ENCODE assay signal across 10 mouse cellular contexts in genomic region chr15:83252060-83252459, GRCm38 (mm10). TPM values are rescaled to one million over a fixed set of nuclear protein-coding genes. Genes with fewer than 3 reads are reported as not detected.
DNase-seq lines count a peak whose midpoint lies in the region; ATAC-seq and TF ChIP-seq lines count a peak whose summit lies in the region.
"Had no signal": no experiment of that assay in that cellular context is flagged by ENCODE, and none has a peak within 500 bp of the region (broad histone marks: within the 10 kb centered on the region; RNA-seq: fewer than 3 reads in every experiment).

No protein-coding gene starts in this region.

- DNase-seq in gastrocnemius, postnatal 36 days: peak; percentile 40 to 54
- peak; percentile 49 for DNase-seq in kidney, adult 9 months
- DNase-seq in liver, embryonic 11.5 days (ENCODE audit: low spot score): no peak
- no peak for DNase-seq in right cerebral cortex, adult 2 months (ENCODE audit: low spot score in 2 of 2)
- DNase-seq in natural killer cell, adult 2 months (ENCODE audit: low spot score in 2 of 2): no peak
- DNase-seq: cerebellum, postnatal 36 days; left cerebral cortex, postnatal 4 days had no signal

- H3K27me3 ChIP-seq in midbrain, embryonic 12.5 days: peaks cover 48% of the 10 kb centered on the region
- peaks cover 40% of the 10 kb centered on the region for H3K27me3 ChIP-seq in midbrain, embryonic 13.5 days
- peaks cover 14% of the 10 kb centered on the region for H3K27me3 ChIP-seq in small intestine, adult 2 months (ENCODE audit: control insufficient read depth, insufficient read depth, low read length)
- peaks cover 44% of the 10 kb centered on the region for H3K27me3 ChIP-seq in liver, embryonic 11.5 days (replicated peaks; ENCODE audit: control insufficient read depth, insufficient read depth, low read length)

- WGBS in midbrain, embryonic 12.5 days: 75% methylated on average over 14 of the region's 14 CpGs
- WGBS in midbrain, embryonic 13.5 days: 81% methylated on average over 14 of the region's 14 CpGs
- WGBS in small intestine, adult 2 months: 45% methylated on average over 14 of the region's 14 CpGs
- 69% methylated on average over 14 of the region's 14 CpGs for WGBS in liver, embryonic 11.5 days

- no peaks in the 10 kb centered on the region for H3K36me3 ChIP-seq in midbrain, embryonic 12.5 days
- H3K36me3 ChIP-seq in midbrain, embryonic 13.5 days: no peaks in the 10 kb centered on the region
- no peaks in the 10 kb centered on the region for H3K36me3 ChIP-seq in small intestine, adult 2 months (ENCODE audit: control insufficient read depth, insufficient read depth, low read length)
- H3K36me3 ChIP-seq in liver, embryonic 11.5 days (ENCODE audit: control insufficient read depth, insufficient read depth, low read length): no peaks in the 10 kb centered on the region

- no peak for TF ChIP-seq POLR2A in small intestine, adult 2 months (IDR thresholded peaks at IDR 0.05; ENCODE audit: low read depth, low read length)

- H3K4me1 ChIP-seq in midbrain, embryonic 12.5 days: peaks cover 15% of the 10 kb centered on the region
- H3K4me1 ChIP-seq in midbrain, embryonic 13.5 days (replicated peaks): peaks cover 14% of the 10 kb centered on the region
- peaks cover 2% of the 10 kb centered on the region; the same call in 1 of the 2 replicates for H3K4me1 ChIP-seq in small intestine, adult 2 months (ENCODE audit: control insufficient read depth, insufficient read depth, insufficient read length, low read length)
- H3K4me1 ChIP-seq in liver, embryonic 11.5 days (replicated peaks; ENCODE audit: control insufficient read depth, insufficient read depth, low read length): peaks cover 12% of the 10 kb centered on the region

- H3K9ac ChIP-seq in midbrain, embryonic 12.5 days (replicated peaks): no peak overlapping the region
- no peak overlapping the region for H3K9ac ChIP-seq in midbrain, embryonic 13.5 days (replicated peaks)
- H3K9ac ChIP-seq in liver, embryonic 11.5 days (ENCODE audit: low read depth, low read length): no peak overlapping the region

- no peak for TF ChIP-seq CTCF in small intestine, adult 2 months (IDR thresholded peaks at IDR 0.05; ENCODE audit: extremely low read depth, insufficient read length, insufficient replicate concordance, low read depth, low read length)

- H3K4me3 ChIP-seq in midbrain, embryonic 12.5 days: peak overlapping the region; percentile 47; the same call in 1 of the 2 replicates
- H3K4me3 ChIP-seq in midbrain, embryonic 13.5 days (replicated peaks): no peak overlapping the region
- H3K4me3 ChIP-seq in small intestine, adult 2 months (ENCODE audit: low read depth, low read length): no peak overlapping the region
- H3K4me3 ChIP-seq in liver, embryonic 11.5 days (ENCODE audit: low read depth, low read length): no peak overlapping the region

- no peak for ATAC-seq in midbrain, embryonic 12.5 days (ENCODE audit: low FRiP score, low read depth)
- ATAC-seq in midbrain, embryonic 13.5 days: no peak
- no peak for ATAC-seq in liver, embryonic 11.5 days (replicated peaks; ENCODE audit: low FRiP score)

- no peaks in the 10 kb centered on the region for H3K9me3 ChIP-seq in midbrain, embryonic 12.5 days
- H3K9me3 ChIP-seq in midbrain, embryonic 13.5 days: no peaks in the 10 kb centered on the region
- H3K9me3 ChIP-seq in liver, embryonic 11.5 days (ENCODE audit: control insufficient read depth, low read length): no peaks in the 10 kb centered on the region; the same call in 1 of the 2 replicates

- intact Hi-C loops in gastrocnemius, postnatal 36 days (cut with DNase I): no loop called here

- H3K4me2 ChIP-seq in midbrain, embryonic 12.5 days (replicated peaks): no peak overlapping the region
- no peak overlapping the region for H3K4me2 ChIP-seq in midbrain, embryonic 13.5 days (replicated peaks)
- no peak overlapping the region; the same call in 1 of the 2 replicates for H3K4me2 ChIP-seq in liver, embryonic 11.5 days

- H3K27ac ChIP-seq in midbrain, embryonic 12.5 days (replicated peaks): no peak overlapping the region
- no peak overlapping the region for H3K27ac ChIP-seq in midbrain, embryonic 13.5 days
- peak overlapping the region; percentile 43; the same call in 1 of the 2 replicates for H3K27ac ChIP-seq in small intestine, adult 2 months (ENCODE audit: insufficient read depth, low read depth, low read length)
- H3K27ac ChIP-seq in liver, embryonic 11.5 days (ENCODE audit: low read depth, low read length): no peak overlapping the region

RNA-seq across cellular contexts. Expression of gene A4galt, which starts 0.5 kb away (rescaled TPM):
- 2.4 and 2.9 TPM in 2 replicates for polyA plus RNA-seq in midbrain, embryonic 12.5 days (2016; fragmentation: Nextera tagmentation; extraction: Ambion mirVana)
- 1.9 and 2.4 TPM in 2 replicates for polyA plus RNA-seq in midbrain, embryonic 13.5 days (2015; fragmentation: Nextera tagmentation; extraction: Ambion mirVana)
- total RNA-seq in gastrocnemius, postnatal 36 days (2021): 1 to 10 TPM; 2.4 to 3.5 TPM
- polyA plus RNA-seq in small intestine, adult 2 months (2012; rRNA removed): 9.7 and 16.7 TPM in 2 replicates
- 0.12 TPM in 1 of 2 replicates, not detected in the other for polyA plus RNA-seq in liver, embryonic 11.5 days (2014; fragmentation: Nextera tagmentation; extraction: Ambion mirVana)

Comparison
In these comparisons a context has a peak if more than half of its experiments do, and no peak if none do; other contexts are left out.
1. DNase-seq: peak in gastrocnemius, postnatal 36 days (2 of 2) and kidney, adult 9 months (single experiment); none in liver, embryonic 11.5 days (single experiment), right cerebral cortex, adult 2 months (0 of 2) and natural killer cell, adult 2 months (0 of 2).